Mouse (Mus musculus) G1E (cell line): Measurements from ENCODE around the gene Gm45799. TPM values are rescaled to one million over a fixed set of nuclear protein-coding genes. Genes with fewer than 3 reads are reported as not detected.

Experiments
- ATAC-seq: 2 replicates; pipeline ENCODE4 v1.8.0; 2016; ENCODE audit warnings: mild to moderate bottlenecking; ENCODE audit not compliant: insufficient number of reproducible peaks, poor library complexity, low FRiP score, severe bottlenecking; ENCODE audit errors: extremely low read depth
- DNase-seq: peaks from one replicate; pipeline ENCODE4 v3.0.0; 2012; ENCODE audit warnings: low spot score
- H3K27me3 ChIP-seq: 2 replicates; pipeline ENCODE4 v1.6.1; 2012; ENCODE audit warnings: mild to moderate bottlenecking, low read length, inconsistent platforms; ENCODE audit not compliant: insufficient read depth
- H3K36me3 ChIP-seq: replicated peaks from 2 replicates; pipeline ENCODE3; 2012; ENCODE audit warnings: mild to moderate bottlenecking, inconsistent platforms
- H3K4me1 ChIP-seq: 2 replicates; pipeline ENCODE4 v1.6.1; 2012; ENCODE audit warnings: low read depth, low read length, inconsistent platforms, mixed read lengths; ENCODE audit not compliant: insufficient read depth
- H3K4me3 ChIP-seq: 2 replicates; pipeline ENCODE4 v1.5.1; 2012; ENCODE audit warnings: low read depth, mild to moderate bottlenecking, inconsistent platforms, low read length, moderate library complexity, mixed read lengths
- H3K9me3 ChIP-seq: replicated peaks from 2 replicates; pipeline ENCODE4 v1.6.1; 2012; ENCODE audit warnings: inconsistent platforms
- CTCF ChIP-seq: IDR thresholded peaks from 2 replicates; pipeline ENCODE4 v1.5.1; 2012; ENCODE audit warnings: low read depth, low read length, inconsistent platforms, mixed read lengths
- GATA1 ChIP-seq: IDR thresholded peaks from 2 replicates; pipeline ENCODE4 v1.6.1; 2012; ENCODE audit warnings: borderline replicate concordance, low read length, inconsistent platforms, mixed read lengths
- GATA2 ChIP-seq: IDR thresholded peaks from 2 replicates; pipeline ENCODE4 v1.6.1; 2012; ENCODE audit warnings: low read depth, low read length, inconsistent platforms, borderline replicate concordance
- POLR2AphosphoS5 ChIP-seq: IDR thresholded peaks from 2 replicates; pipeline ENCODE4 v1.6.1; 2012; ENCODE audit warnings: low read depth, low read length, inconsistent platforms; ENCODE audit not compliant: insufficient replicate concordance
- TAL1 ChIP-seq: conservative IDR thresholded peaks from 2 replicates; pipeline ENCODE4 v1.6.1; 2012; ENCODE audit warnings: low read depth, low read length, inconsistent platforms, mixed read lengths
- polyA plus RNA-seq: library from polyadenylated mRNA; stranded (reverse); fragments of >175 nt; gene quantifications from 2 replicates; pipeline ENCODE4 v1.2.3, GENCODE M21; 2012
- total RNA-seq, 2 experiments: library from RNA; stranded (forward) in 1 of 2; stranded (reverse) in 1 of 2; fragments of 200-1000 nt in 1 of 2; fragments of >200 nt in 1 of 2; fragmentation: Nextera tagmentation in 1 of 2; gene quantifications; 2 replicates each; pipeline ENCODE4 v1.2.3; 2014 to 2017

Gene Gm45799
- total RNA-seq (2014; fragmentation: Nextera tagmentation) = 6.0 and 17.0 TPM in 2 replicates
- 3.2 and 5.3 TPM in 2 replicates for total RNA-seq (2017)
- 96.6 and 137 TPM in 2 replicates for polyA plus RNA-seq

DNA sequence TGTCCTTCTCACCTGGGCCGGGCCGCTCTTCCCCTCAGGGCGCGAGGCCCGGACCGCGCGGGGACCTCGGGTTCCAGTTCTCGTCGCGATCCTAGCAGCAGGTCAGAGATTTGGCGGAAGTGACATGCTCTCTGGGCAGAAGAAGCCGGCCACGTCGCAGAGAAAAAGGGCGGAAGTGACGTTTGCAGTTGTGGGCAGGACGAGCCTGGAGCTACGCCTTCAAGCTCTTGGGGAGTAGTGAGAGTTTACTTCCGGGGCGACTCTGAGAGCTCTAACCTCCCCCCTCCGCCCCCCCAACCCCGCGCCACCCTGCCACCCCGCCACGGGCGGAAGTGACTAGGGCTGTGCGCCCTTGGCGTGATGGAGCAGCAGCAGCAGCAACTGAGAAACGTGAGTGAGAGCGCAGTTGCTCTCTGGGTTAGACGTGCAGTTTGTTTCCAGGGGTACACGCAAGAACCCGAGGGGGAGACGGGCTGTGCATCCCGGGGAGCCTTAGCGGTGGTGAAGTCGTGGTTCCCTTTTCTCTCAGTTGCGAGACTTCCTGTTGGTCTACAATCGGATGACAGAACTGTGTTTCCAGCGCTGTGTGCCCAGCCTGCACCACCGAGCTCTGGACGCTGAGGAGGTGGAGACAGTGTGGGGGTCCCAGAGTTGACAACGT lies at the start of gene Gm45799, which contains the start of gene Arfip2:
Gene Gm45799 (plus strand): TSS at position 320 of the 661 bp plus-strand sequence.
Gene Arfip2 (minus strand): TSS at position 184 of the 661 bp plus-strand sequence.
- peak; percentile 94 for ATAC-seq
- peak; percentile 85 for DNase-seq
- peaks cover 35% of the 10 kb centered on the region for H3K4me1 ChIP-seq
- peak within 1 kb of the TSS; percentile 91 for H3K4me3 ChIP-seq
- peaks cover 73% of the 10 kb centered on the region for H3K36me3 ChIP-seq
- no peaks in the 10 kb centered on the region for H3K9me3 ChIP-seq
- TF ChIP-seq CTCF (no peak), TAL1 (no peak)
- H3K27me3 ChIP-seq = no peaks in the 10 kb centered on the region

DNA sequence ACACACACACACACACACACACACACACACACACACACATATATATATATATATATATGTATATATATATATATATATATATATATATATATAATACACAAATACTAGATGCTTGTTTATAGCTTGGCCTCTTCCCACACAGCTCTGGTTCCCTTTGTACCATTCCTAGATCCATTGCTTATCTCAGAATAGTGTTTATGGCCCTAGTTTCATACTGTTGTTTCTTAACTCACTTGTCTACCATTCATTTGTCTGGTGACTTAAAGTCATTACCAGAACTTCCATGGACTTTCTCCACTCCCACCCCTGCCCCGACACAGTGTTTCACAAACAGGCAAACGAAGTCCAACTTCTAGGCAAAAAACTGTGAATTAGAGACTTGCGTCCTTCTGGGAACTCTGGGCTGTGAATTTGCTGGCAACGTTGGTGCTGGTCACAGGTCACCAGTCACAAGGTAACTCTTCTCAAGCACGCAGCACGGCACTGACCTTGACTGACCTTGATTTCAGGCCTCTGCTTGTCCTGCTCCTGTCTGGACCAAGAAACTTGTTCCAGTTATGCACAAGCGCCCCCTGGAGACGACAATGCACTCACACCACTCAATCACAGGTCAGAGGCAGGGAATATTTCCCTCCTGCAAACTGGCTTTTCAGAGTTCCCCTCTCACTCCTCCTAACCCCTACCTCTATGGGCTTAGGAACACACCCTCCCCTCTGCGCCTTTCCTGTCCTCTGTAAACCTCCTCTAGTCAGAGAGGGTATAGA lies 37.3 kb upstream of the Gm45799 start:
- TF ChIP-seq POLR2AphosphoS5 (no peak), TAL1 (no peak), GATA1 (no peak)
- Histone ChIP-seq H3K27me3 (0 out of 2 replicates have a peak, but pooled peaks cover 2% of the 10 kb centered on the region), H3K4me3 (no peak overlapping the region), H3K9me3 (no peaks in the 10 kb centered on the region), H3K4me1 (no peaks in the 10 kb centered on the region), H3K36me3 (no peaks in the 10 kb centered on the region)
- ATAC-seq (no peak; the same call in 1 of the 2 replicates), DNase-seq (no peak)

DNA sequence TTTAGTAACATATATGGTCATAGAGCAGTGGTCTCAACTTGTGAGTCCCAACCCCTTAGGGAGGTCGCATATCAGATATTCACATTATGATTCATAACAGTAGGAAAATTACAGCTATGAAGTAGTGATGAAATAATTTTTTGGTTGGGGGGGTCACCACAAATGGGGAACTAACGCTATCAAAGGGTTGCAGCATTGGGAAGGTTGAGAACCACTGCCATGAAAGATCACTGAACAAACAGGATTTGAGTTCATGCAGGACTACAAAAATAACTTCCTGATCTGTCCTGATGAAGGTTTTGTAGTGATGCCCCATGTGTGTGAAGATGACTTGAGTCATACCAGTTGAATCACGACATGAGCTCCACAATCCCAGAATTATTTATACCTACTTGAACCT lies 31.9 kb upstream of the Gm45799 start:
- Histone ChIP-seq H3K36me3 (peaks cover 22% of the 10 kb centered on the region), H3K9me3 (no peaks in the 10 kb centered on the region), H3K4me3 (no peak overlapping the region), H3K27me3 (no peaks in the 10 kb centered on the region; the same call in 1 of the 2 replicates), H3K4me1 (no peaks in the 10 kb centered on the region)
- no peak for DNase-seq
- TF ChIP-seq CTCF (no peak), POLR2AphosphoS5 (no peak), GATA2 (no peak), TAL1 (no peak), GATA1 (no peak)
- no peak for ATAC-seq

DNA sequence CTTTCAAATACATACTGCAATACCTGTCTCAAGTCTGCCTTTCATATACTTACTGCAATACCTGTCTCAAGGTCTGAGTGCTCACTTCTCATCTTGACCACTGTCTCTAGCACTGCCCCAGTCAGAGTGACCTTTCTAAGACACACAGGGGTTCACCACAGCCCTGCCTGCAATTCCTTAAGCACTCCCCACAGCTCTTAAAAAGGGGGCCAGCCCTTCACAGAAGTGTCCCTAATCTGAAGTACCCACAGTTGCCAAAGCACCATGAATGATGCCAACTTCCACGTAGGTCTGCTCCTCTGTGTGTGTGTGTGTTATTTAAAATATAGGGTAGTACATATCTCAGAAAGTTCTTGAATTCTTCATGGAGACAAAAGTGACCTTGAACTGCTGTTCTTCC lies 28.6 kb upstream of the Gm45799 start:
- Histone ChIP-seq H3K9me3 (no peaks in the 10 kb centered on the region), H3K4me1 (no peaks in the 10 kb centered on the region), H3K36me3 (peaks cover 42% of the 10 kb centered on the region), H3K27me3 (no peaks in the 10 kb centered on the region; the same call in 1 of the 2 replicates), H3K4me3 (no peak overlapping the region)
- no peak for TF ChIP-seq GATA2
- TF ChIP-seq GATA1 = no peak
- no peak for TF ChIP-seq CTCF
- TF ChIP-seq TAL1 = no peak
- no peak for TF ChIP-seq POLR2AphosphoS5
- ATAC-seq (no peak), DNase-seq (no peak)

DNA sequence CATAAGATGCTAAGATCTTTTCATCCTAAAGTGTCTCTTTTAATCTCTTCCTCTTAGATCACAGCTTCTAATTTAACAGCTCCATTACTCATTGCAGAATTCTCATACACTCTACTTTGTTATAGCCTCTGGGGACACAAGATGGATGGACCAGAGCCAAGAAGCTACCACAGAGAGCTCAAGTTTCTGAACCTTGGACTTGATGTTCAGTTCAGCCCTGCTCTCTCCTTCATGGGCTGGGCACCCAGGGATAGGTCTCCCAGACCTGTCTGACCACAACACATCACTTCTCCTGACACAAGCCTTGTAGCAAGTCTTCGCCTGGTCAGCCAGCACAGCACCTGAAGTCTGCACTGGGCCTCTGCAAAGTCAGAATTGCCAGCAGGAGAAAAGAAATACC lies 26.0 kb upstream of the Gm45799 start:
- TF ChIP-seq CTCF = no peak
- no peak for TF ChIP-seq POLR2AphosphoS5
- TF ChIP-seq GATA1 = no peak
- TF ChIP-seq TAL1 = no peak
- TF ChIP-seq GATA2 = no peak
- no peaks in the 10 kb centered on the region for H3K4me1 ChIP-seq
- DNase-seq = no peak
- peaks cover 68% of the 10 kb centered on the region for H3K36me3 ChIP-seq
- no peak for ATAC-seq
- H3K27me3 ChIP-seq = no peaks in the 10 kb centered on the region
- H3K9me3 ChIP-seq = no peaks in the 10 kb centered on the region
- H3K4me3 ChIP-seq = no peak overlapping the region

DNA sequence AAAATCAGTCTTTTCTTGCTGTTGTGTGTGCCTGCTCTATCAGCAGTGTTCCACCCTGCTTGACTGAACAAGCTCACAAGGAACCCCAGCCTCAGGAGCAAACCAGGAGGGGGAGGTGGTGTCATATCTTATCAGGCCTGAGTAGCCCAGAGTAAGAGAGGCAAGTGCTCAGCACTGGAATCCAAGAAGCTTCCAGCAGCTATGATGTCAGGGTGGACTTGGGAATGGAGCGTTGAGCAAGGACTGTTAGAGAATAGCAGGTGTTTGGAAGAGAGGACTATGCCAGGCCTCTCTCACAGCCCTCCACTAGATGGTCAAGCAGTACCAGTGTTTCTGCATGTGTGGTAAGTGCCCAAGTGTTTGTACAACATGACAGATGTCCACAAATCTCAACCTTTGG lies 24.6 kb upstream of the Gm45799 start:
- ATAC-seq (no peak), DNase-seq (no peak)
- TF ChIP-seq CTCF (no peak), POLR2AphosphoS5 (no peak), TAL1 (no peak), GATA1 (no peak), GATA2 (no peak)
- H3K36me3 ChIP-seq = peaks cover 78% of the 10 kb centered on the region
- no peak overlapping the region for H3K4me3 ChIP-seq
- H3K27me3 ChIP-seq = no peaks in the 10 kb centered on the region
- H3K4me1 ChIP-seq = no peaks in the 10 kb centered on the region
- no peaks in the 10 kb centered on the region for H3K9me3 ChIP-seq
